Mouse (Mus musculus) thymus, adult 2 months (tissue): Measurements from ENCODE around the gene Mdfi.

ENCODE experiments used
- CTCF ChIP-seq: fragments of 200-500 bp; IDR thresholded peaks from 2 replicates; pipeline ENCODE4 v1.5.1; 2012; ENCODE audit warnings: mild to moderate bottlenecking, control low read depth, low read length, moderate library complexity, borderline replicate concordance; ENCODE audit not compliant: control insufficient read depth, poor library complexity, insufficient read depth; ENCODE audit errors: extremely low read depth
- POLR2A ChIP-seq: fragments of 200-500 bp; IDR thresholded peaks from 2 replicates; pipeline ENCODE4 v1.6.1; 2012; ENCODE audit warnings: mild to moderate bottlenecking, low read length, control low read depth, moderate library complexity; ENCODE audit not compliant: control insufficient read depth, poor library complexity, insufficient read depth; ENCODE audit errors: extremely low read depth

- TF ChIP-seq CTCF (no peak), POLR2A (no peak)
Measured at GRCm38 (mm10) chr17:47854908-47855307, 20.4 kb upstream of the Mdfi start.
